Mouse (Mus musculus) forebrain, embryonic 15.5 days (tissue): ENCODE measurements around the gene Moxd1. TPM values are rescaled to one million over a fixed set of nuclear protein-coding genes. Genes with fewer than 3 reads are reported as not detected.
A peak's percentile ranks its signal among the peaks of the same experiment; 100 is the strongest.

Experiments used
- ATAC-seq: fragments of 200-750 bp; cut with Nextera tagmentation; replicated peaks from 2 replicates; pipeline ENCODE4 v1.8.0; 2017; ENCODE audit warnings: mild to moderate bottlenecking, moderate TSS enrichment, moderate library complexity
- H3K27ac ChIP-seq: fragments of 300-500 bp; sonication (generic); replicated peaks from 2 replicates; pipeline ENCODE4 v1.5.1; 2015; ENCODE audit warnings: mild to moderate bottlenecking, inconsistent platforms
- H3K27me3 ChIP-seq: fragments of 300-500 bp; sonication (generic); 2 replicates; pipeline ENCODE4 v1.6.1; 2015; ENCODE audit warnings: inconsistent platforms
- H3K36me3 ChIP-seq: fragments of 300-500 bp; sonication (generic); 2 replicates; pipeline ENCODE4 v1.6.1; 2015; ENCODE audit warnings: mild to moderate bottlenecking, inconsistent platforms
- H3K4me1 ChIP-seq: fragments of 300-500 bp; sonication (generic); 2 replicates; pipeline ENCODE4 v1.6.1; 2015; ENCODE audit warnings: inconsistent platforms
- H3K4me2 ChIP-seq: fragments of 300-500 bp; sonication (generic); replicated peaks from 2 replicates; pipeline ENCODE4 v1.6.1; 2015; ENCODE audit warnings: mild to moderate bottlenecking, inconsistent platforms
- H3K4me3 ChIP-seq: fragments of 300-500 bp; sonication (generic); 2 replicates; pipeline ENCODE4 v1.5.1; 2015; ENCODE audit warnings: mild to moderate bottlenecking, inconsistent platforms
- H3K9ac ChIP-seq: fragments of 300-500 bp; sonication (generic); replicated peaks from 2 replicates; pipeline ENCODE4 v1.6.1; 2015; ENCODE audit warnings: mild to moderate bottlenecking, inconsistent platforms
- H3K9me3 ChIP-seq: fragments of 300-500 bp; sonication (generic); 2 replicates; pipeline ENCODE4 v1.6.1; 2016; ENCODE audit warnings: inconsistent platforms
- WGBS: fragments of 180-500 bp; shearing (Covaris S2); methylation state at CpG from one replicate; pipeline ENCODE4 v1.1.7; 2015; ENCODE audit warnings: mixed read lengths; 5-methylcytosine and 5-hydroxymethylcytosine counted together
- polyA plus RNA-seq: library from polyadenylated mRNA; unstranded; fragments of >200 nt; fragmentation: Nextera tagmentation; extraction: Ambion mirVana; gene quantifications from 2 replicates; pipeline ENCODE4 v1.2.1, GENCODE M21; 2015

Gene Moxd1
- polyA plus RNA-seq, 1 experiment from 2014 or later: 2.8 TPM

DNA sequence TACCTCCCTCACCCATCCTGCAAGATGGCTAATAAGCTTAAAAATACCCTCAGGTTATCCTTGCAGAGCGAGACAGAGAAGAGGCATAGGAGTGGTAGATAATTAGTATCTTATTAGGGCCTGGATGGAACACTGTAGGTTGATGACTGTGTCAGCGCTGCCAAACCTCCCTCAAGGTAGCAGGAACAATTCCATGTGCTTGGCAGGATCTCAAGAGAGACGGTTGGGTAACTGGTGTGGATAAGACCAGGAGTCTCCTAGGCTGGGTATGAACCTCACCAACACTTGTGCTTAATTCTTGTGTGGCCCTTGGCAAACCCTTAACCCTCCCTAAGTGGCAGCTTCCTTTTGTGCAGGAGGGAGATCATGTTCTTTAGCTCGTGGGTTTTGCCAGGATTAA, 9.0 kb downstream of the Moxd1 start:
- no peaks in the 10 kb centered on the region for H3K27me3 ChIP-seq
- no peaks in the 10 kb centered on the region for H3K36me3 ChIP-seq
- no peak overlapping the region for H3K4me2 ChIP-seq
- ATAC-seq: no peak
- no peak overlapping the region for H3K4me3 ChIP-seq
- no peak overlapping the region for H3K27ac ChIP-seq
- 34% methylated on average over 4 of the region's 4 CpGs for WGBS
- peaks cover 18% of the 10 kb centered on the region for H3K4me1 ChIP-seq
- H3K9me3 ChIP-seq: no peaks in the 10 kb centered on the region
- no peak overlapping the region for H3K9ac ChIP-seq

DNA sequence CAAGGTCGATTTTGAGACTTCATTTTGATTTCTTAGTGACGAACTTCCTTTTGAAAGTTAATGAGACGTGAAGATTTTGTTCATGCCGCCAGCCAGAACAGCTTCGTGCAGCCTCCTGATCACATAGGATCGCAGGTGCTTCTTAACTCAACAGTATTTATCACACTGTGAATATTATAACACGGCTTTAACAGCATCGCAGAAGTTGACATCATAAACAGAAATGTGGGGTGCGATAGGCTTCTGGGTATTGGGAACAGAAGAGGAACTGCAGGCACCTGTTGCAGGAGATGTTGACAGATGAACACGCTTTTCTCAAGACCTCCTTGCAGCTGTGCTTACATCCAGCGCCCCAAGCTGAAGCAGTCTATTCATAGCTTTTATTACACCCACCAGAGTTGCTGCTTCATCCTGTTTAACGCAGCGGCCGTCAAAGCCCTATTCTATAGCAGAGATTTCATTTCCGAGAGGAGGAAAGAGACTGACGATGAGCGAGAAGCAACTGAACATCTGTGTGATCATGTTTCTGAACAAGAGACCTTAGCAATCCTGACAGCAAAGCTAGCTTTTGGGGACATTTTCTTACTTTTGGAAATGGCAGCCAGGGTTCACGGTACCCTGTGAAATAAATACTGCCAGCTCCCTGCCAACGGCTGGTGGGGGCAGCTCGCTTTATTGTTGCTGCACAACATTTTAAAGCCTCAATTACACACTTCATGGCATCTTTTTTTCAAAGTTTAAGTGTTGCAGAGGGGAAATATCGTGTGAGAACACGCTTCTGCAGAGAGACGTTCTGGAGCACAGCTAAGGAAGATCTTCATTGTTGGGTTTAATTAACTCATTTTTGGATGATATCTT, 12.3 kb downstream of the Moxd1 start:
- Histone ChIP-seq H3K4me1 (peaks cover 10% of the 10 kb centered on the region), H3K4me3 (no peak overlapping the region), H3K27ac (no peak overlapping the region), H3K27me3 (no peaks in the 10 kb centered on the region), H3K36me3 (no peaks in the 10 kb centered on the region), H3K9me3 (no peaks in the 10 kb centered on the region), H3K9ac (no peak overlapping the region), H3K4me2 (peak overlapping the region; percentile 26)
- peak; percentile 82 for ATAC-seq
- 27% methylated on average over 23 of the region's 23 CpGs for WGBS

DNA sequence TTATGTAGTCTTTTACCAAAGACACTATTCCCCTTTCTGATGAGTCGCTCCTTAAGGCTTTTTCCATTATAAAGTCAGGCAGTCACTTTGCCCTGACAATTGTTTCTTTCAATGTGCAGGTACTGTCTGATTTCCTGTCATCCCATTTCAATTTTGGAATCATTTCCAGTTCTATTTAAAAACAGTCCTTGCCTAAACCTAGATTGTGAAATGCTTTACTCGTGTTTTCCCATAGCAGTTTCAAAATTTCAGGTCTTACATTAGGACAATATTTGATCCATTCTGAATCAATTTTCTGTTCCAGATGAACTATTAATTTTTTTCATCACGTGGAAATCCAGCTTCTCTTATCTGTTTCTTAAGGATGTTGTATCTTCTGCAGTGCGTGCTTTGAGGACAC, 23.5 kb downstream of the Moxd1 start:
- no peak for ATAC-seq
- WGBS: 85% methylated on average over 4 of the region's 4 CpGs

DNA sequence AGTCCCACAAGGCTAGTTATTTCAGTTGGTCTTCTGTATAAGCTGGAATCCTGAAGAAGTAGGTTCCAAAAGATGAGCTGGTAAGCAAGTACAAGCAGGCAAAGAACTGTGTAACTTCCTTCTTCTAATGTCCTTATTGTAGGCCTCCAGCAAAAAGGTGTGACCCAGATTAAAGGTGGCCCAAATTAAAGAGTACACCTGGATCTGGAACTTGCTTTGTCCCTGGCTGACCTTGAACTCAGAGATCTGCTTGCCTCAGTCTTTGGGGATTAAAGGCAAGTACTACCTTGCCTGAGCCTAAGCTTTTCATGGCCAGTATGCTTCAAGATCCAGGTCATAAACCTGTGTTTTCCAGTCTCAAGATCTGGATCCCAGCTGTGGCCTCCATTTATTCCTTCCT, 24.8 kb downstream of the Moxd1 start:
- no peak for ATAC-seq
- Histone ChIP-seq H3K4me3 (no peak overlapping the region), H3K27ac (no peak overlapping the region), H3K9ac (no peak overlapping the region), H3K4me2 (no peak overlapping the region), H3K9me3 (no peaks in the 10 kb centered on the region), H3K4me1 (no peaks in the 10 kb centered on the region), H3K36me3 (no peaks in the 10 kb centered on the region), H3K27me3 (no peaks in the 10 kb centered on the region)

More for the DNA sequence above, 23.5 kb downstream of the Moxd1 start:
- Histone ChIP-seq H3K9ac (no peak overlapping the region), H3K36me3 (no peaks in the 10 kb centered on the region), H3K27me3 (no peaks in the 10 kb centered on the region), H3K4me2 (no peak overlapping the region), H3K4me1 (no peaks in the 10 kb centered on the region), H3K27ac (no peak overlapping the region), H3K4me3 (no peak overlapping the region), H3K9me3 (no peaks in the 10 kb centered on the region)

DNA sequence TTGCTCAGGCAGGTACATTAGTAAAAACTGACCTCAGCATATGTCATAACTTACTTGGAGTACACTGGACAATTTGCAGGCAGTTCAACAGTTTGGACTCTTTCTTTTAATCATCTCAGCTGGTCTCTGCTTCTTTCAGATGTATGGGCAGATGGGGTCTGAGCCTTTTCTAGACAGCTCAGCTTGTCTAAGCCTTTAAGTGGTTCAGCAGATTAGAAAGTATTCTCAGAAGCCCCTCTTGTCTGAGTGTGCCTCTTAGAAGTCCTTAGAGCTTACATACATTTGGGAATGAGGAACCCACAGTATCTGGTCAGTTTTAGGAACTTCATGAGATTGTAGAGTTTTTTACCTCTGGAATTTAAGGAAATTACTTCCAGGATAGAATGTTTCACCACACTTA, 28.3 kb downstream of the Moxd1 start:
- no peak overlapping the region for H3K27ac ChIP-seq
- H3K4me2 ChIP-seq: no peak overlapping the region
- no peaks in the 10 kb centered on the region for H3K4me1 ChIP-seq
- H3K27me3 ChIP-seq: no peaks in the 10 kb centered on the region
- no peak overlapping the region for H3K4me3 ChIP-seq
- no peak overlapping the region for H3K9ac ChIP-seq
- no peak for ATAC-seq
- no peaks in the 10 kb centered on the region for H3K36me3 ChIP-seq
- H3K9me3 ChIP-seq: no peaks in the 10 kb centered on the region

DNA sequence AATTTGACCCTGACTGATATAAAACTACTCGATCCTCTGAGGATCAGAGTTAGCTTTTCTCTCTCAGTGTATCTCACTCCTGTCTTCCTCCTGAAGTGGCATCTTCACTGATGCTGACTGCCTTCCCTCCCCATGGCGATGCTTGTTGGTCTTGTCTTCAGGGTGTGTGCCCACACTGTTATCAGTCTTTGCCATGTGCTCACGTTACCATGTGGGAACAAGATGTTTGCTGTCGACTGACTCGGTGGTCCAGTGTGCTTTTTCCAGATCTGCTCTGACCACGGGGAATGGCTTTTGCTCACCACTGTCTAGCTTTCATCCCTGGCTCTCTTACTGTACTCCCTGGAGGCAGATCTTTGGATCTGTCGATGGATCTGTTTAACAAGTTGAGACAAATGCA, 34.8 kb downstream of the Moxd1 start:
- Histone ChIP-seq H3K27ac (no peak overlapping the region), H3K4me1 (no peaks in the 10 kb centered on the region), H3K4me3 (no peak overlapping the region), H3K4me2 (no peak overlapping the region), H3K27me3 (no peaks in the 10 kb centered on the region), H3K9me3 (no peaks in the 10 kb centered on the region), H3K9ac (no peak overlapping the region), H3K36me3 (no peaks in the 10 kb centered on the region)
- no peak for ATAC-seq
- 90% methylated on average over 7 of the region's 7 CpGs for whole genome bisulfite sequencing

DNA sequence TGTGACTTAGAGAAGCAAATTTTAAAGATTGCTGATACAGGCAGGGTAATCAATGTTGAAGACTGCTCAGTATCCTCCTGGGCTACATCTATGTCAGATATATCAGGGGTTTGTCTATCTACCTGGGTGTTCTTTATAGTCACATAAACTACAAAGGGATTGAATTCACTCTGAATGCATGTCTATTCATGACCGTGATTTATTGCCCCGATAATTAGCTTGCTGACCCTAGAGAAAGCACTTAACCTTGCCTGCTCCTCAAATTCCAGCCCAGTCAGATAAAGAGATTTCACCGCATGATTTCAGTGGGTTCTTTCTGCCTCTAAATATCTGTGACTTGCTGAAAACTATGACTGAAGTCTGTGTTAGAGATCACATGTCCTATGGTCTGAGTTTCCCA, 35.6 kb downstream of the Moxd1 start:
- Histone ChIP-seq H3K9ac (no peak overlapping the region), H3K9me3 (no peaks in the 10 kb centered on the region), H3K4me2 (no peak overlapping the region), H3K4me1 (no peaks in the 10 kb centered on the region), H3K36me3 (no peaks in the 10 kb centered on the region), H3K4me3 (no peak overlapping the region), H3K27ac (no peak overlapping the region), H3K27me3 (no peaks in the 10 kb centered on the region)
- no peak for ATAC-seq
- WGBS: 81% methylated on average over 3 of the region's 3 CpGs

DNA sequence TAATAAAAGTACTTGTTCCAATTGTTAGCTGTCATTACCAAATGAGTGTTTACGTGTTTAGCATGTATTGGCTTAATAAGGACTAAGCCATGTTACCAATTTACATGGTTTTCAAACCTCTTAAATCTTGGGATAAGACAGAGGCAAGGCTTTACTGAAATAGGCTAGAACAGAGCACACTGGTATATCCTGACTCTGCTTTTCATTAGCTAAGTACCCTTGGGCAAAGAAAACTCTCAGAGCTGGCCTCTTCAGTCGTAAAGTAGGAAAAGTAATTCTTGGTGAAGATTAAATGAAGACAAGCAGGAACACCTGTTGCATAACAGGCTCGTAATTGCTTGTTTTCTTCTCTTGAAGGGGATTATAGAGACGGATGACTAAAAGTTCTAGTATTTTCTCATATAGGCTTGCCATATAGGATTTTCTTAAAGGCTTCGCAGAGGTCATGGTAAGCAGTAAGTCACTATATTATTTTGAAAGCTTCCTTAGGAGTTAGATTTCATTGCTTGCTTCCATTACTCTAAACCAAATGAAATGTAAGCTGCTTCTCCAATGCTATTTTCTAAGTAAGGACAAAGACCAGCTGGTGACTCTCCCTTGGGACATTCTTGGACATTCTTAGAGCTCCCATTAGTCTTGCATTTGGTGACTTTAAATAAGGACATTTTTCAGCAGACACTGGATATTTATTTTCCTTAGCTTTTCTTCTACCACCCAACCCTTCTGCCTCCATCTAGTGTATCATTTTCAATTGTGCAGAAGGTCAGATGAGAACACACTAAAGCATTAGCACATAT, 36.7 kb downstream of the Moxd1 start:
- ATAC-seq: no peak
- H3K4me3 ChIP-seq: no peak overlapping the region
- no peak overlapping the region for H3K27ac ChIP-seq
- no peak overlapping the region for H3K4me2 ChIP-seq
- no peaks in the 10 kb centered on the region for H3K27me3 ChIP-seq
- WGBS: 78% methylated on average over 5 of the region's 5 CpGs
- no peak overlapping the region for H3K9ac ChIP-seq
- no peaks in the 10 kb centered on the region for H3K4me1 ChIP-seq
- H3K36me3 ChIP-seq: no peaks in the 10 kb centered on the region
- H3K9me3 ChIP-seq: no peaks in the 10 kb centered on the region

DNA sequence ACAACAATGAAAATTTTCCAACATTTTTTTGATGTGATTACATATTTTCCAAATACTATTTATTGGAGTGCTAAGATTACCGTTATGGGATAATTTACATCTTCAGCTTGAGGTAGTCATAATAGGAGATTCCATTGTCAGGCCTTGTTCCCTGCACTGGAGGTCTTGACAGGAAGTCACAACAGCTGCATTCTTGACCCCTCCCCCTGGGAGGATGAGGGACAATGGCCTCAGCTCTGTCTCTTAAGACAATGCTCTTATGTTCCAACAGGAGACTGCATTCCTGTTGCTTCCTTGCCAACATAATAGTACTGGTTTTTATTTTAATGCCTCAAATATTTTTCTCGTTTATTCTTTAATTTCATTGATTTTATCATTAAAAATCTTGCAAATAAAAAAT, 44.2 kb downstream of the Moxd1 start:
- no peak overlapping the region for H3K9ac ChIP-seq
- H3K4me2 ChIP-seq: no peak overlapping the region
- no peak overlapping the region for H3K4me3 ChIP-seq
- no peak for ATAC-seq
- no peaks in the 10 kb centered on the region for H3K27me3 ChIP-seq
- H3K27ac ChIP-seq: no peak overlapping the region
- no peaks in the 10 kb centered on the region for H3K36me3 ChIP-seq
- H3K9me3 ChIP-seq: no peaks in the 10 kb centered on the region
- H3K4me1 ChIP-seq: no peaks in the 10 kb centered on the region
- 81% methylated on average over 2 of the region's 2 CpGs for WGBS

DNA sequence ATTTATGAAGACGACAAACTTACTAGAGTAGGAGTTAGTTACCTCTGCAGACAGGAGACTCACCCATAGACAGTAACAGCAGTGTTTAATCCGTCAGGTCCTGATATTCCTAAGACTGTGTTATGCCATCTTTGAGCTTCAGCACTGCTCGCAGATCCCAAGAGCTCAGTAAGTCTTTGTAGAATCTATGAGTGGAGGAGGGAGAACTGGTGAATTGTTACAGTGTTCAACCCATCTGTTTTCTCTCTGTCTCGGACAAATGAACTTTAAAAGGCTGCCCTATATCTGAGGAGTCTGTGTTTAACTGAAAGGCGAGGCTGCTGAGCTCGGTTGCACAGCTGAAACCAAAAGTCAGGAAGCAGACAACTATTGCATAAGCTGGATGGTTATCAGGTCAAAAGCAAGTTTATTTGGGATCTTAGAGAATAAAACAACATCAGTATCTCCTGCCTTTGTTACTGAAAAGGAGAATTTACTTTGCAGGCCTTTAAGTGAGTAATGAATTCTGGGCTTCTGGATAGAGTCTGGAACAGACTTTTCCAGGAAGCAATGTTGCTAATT, 47.8 kb downstream of the Moxd1 start:
- WGBS: 73% methylated on average over 6 of the region's 6 CpGs
- no peak overlapping the region for H3K9ac ChIP-seq
- no peaks in the 10 kb centered on the region for H3K9me3 ChIP-seq
- H3K4me3 ChIP-seq: no peak overlapping the region
- H3K4me2 ChIP-seq: no peak overlapping the region
- no peaks in the 10 kb centered on the region for H3K27me3 ChIP-seq
- H3K27ac ChIP-seq: no peak overlapping the region
- no peaks in the 10 kb centered on the region for H3K4me1 ChIP-seq
- no peak for ATAC-seq
- H3K36me3 ChIP-seq: no peaks in the 10 kb centered on the region

DNA sequence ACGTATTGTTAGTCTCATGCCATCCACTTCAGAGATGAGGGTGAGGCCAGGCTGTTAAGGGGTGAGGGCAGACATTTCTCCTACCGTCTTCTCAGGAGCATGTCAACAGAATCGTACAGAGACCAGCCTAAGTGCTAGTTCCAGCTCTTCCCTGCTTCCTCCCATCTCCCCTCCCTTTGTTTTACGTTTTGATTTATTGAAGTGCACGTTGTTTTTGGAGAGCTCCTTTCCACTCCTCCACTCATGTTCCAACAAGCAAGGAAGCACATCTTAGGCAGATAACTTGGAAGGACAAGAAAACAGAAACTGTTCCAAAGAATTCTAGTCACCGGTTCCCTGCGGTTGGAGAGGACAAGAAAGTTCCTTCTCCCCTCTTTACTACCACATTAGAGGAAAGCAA, 52.9 kb downstream of the Moxd1 start:
- H3K4me3 ChIP-seq: no peak overlapping the region
- H3K4me1 ChIP-seq: no peaks in the 10 kb centered on the region
- no peaks in the 10 kb centered on the region for H3K27me3 ChIP-seq
- no peaks in the 10 kb centered on the region for H3K36me3 ChIP-seq
- H3K27ac ChIP-seq: no peak overlapping the region
- H3K4me2 ChIP-seq: no peak overlapping the region
- H3K9ac ChIP-seq: no peak overlapping the region
- WGBS: 77% methylated on average over 7 of the region's 7 CpGs
- no peak for ATAC-seq
- H3K9me3 ChIP-seq: no peaks in the 10 kb centered on the region

DNA sequence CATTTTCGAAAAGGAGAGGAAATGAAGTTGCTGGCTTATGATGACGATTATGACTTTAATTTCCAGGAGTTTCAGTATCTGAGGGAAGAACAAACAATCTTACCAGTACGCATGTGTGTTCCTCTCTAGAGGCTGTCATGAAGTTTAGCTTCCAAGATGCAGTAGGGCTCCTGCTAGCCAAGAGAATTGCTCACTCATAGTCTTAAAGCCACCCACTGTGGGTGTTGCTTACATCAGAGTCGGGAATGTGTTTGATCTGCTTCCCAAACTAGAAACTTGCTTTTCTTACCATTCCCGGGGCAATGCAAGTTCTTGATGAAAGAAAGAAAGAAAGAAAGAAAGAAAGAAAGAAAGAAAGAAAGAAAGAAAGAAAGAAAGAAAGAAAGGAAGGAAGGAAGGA, 59.3 kb downstream of the Moxd1 start:
- H3K4me3 ChIP-seq: no peak overlapping the region
- no peaks in the 10 kb centered on the region for H3K9me3 ChIP-seq
- no peaks in the 10 kb centered on the region for H3K4me1 ChIP-seq
- ATAC-seq: no peak
- WGBS: 60% methylated on average over 5 of the region's 5 CpGs
- no peak overlapping the region for H3K27ac ChIP-seq
- H3K27me3 ChIP-seq: no peaks in the 10 kb centered on the region
- H3K9ac ChIP-seq: no peak overlapping the region
- no peak overlapping the region for H3K4me2 ChIP-seq
- no peaks in the 10 kb centered on the region for H3K36me3 ChIP-seq
